Mouse (Mus musculus): ENCODE results near the gene Marveld1. TPM values are rescaled to one million over a fixed set of nuclear protein-coding genes. Genes with fewer than 3 reads are reported as not detected.

Marveld1 gene
- polyA plus RNA-seq, 1 experiment from 2014 or later, result 8.9 TPM

GRCm38 (mm10) chr19:42179356-42179755 is 32.2 kb downstream of the Marveld1 start:
- Histone ChIP-seq H3K27me3 (ENCODE audit: control insufficient read depth, insufficient read depth, low read length) (no peaks in the 10 kb centered on the region), H3K36me3 (ENCODE audit: control insufficient read depth, insufficient read depth, low read length) (peaks cover 4% of the 10 kb centered on the region), H3K27ac (ENCODE audit: low read length) (no peak overlapping the region), H3K4me2 (ENCODE audit: low read depth, low read length) (no peak overlapping the region), H3K9me3 (replicated peaks; ENCODE audit: control insufficient read depth, low read length) (no peaks in the 10 kb centered on the region), H3K4me3 (replicated peaks; ENCODE audit: low read length) (no peak overlapping the region), H3K9ac (ENCODE audit: low read length) (no peak overlapping the region), H3K4me1 (ENCODE audit: control insufficient read depth, insufficient read depth, low read length) (no peaks in the 10 kb centered on the region)
- 92% methylated on average over 14 of the region's 14 CpGs for WGBS
- ATAC-seq (ENCODE audit: insufficient read depth, low FRiP score), result no peak

GRCm38 (mm10) chr19:42182673-42183072 is 35.5 kb downstream of the Marveld1 start:
- Histone ChIP-seq H3K4me1 (ENCODE audit: control insufficient read depth, insufficient read depth, low read length) (no peaks in the 10 kb centered on the region), H3K36me3 (ENCODE audit: control insufficient read depth, insufficient read depth, low read length) (peaks cover 12% of the 10 kb centered on the region), H3K4me3 (replicated peaks; ENCODE audit: low read length) (no peak overlapping the region), H3K4me2 (ENCODE audit: low read depth, low read length) (no peak overlapping the region), H3K9ac (ENCODE audit: low read length) (no peak overlapping the region), H3K9me3 (replicated peaks; ENCODE audit: control insufficient read depth, low read length) (no peaks in the 10 kb centered on the region), H3K27me3 (ENCODE audit: control insufficient read depth, insufficient read depth, low read length) (no peaks in the 10 kb centered on the region), H3K27ac (ENCODE audit: low read length) (no peak overlapping the region)
- no peak for ATAC-seq (ENCODE audit: insufficient read depth, low FRiP score)
- 59% methylated on average over 6 of the region's 6 CpGs for WGBS

GRCm38 (mm10) chr19:42189735-42190134 is 42.5 kb downstream of the Marveld1 start:
- Histone ChIP-seq H3K4me3 (replicated peaks; ENCODE audit: low read length) (no peak overlapping the region), H3K4me1 (ENCODE audit: control insufficient read depth, insufficient read depth, low read length) (no peaks in the 10 kb centered on the region), H3K27ac (ENCODE audit: low read length) (no peak overlapping the region), H3K9me3 (replicated peaks; ENCODE audit: control insufficient read depth, low read length) (no peaks in the 10 kb centered on the region), H3K4me2 (ENCODE audit: low read depth, low read length) (no peak overlapping the region), H3K27me3 (ENCODE audit: control insufficient read depth, insufficient read depth, low read length) (no peaks in the 10 kb centered on the region), H3K36me3 (ENCODE audit: control insufficient read depth, insufficient read depth, low read length) (peaks cover 8% of the 10 kb centered on the region; the same call in 1 of the 2 replicates), H3K9ac (ENCODE audit: low read length) (no peak overlapping the region)
- ATAC-seq (ENCODE audit: insufficient read depth, low FRiP score), result no peak
- WGBS, result 77% methylated on average over 4 of the region's 4 CpGs

DNA sequence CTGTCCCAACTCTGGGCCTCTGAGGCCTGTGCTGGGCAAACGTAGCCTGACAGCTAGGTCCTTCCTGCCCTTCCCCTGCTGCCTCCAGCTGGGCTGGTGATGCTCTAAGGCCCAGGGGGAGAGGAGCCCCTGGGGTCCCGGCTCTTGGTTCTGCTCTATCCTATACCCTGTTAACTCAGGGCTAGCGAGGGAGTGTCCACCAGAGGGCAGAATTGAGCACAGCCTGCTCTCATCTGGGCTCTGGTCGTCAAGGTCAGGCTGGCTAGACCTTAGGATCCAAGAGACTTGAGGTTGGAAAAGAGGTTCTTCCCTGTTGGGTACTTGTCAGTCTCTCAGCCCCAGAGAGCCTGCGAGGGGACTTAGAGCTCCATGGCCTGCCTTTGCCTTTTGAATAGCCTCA is 43.3 kb downstream of the Marveld1 start:
- H3K36me3 ChIP-seq (ENCODE audit: control insufficient read depth, insufficient read depth, low read length), result peaks cover 2% of the 10 kb centered on the region; the same call in 1 of the 2 replicates
- H3K27ac ChIP-seq (ENCODE audit: low read length), result no peak overlapping the region
- no peaks in the 10 kb centered on the region for H3K27me3 ChIP-seq (ENCODE audit: control insufficient read depth, insufficient read depth, low read length)
- H3K9me3 ChIP-seq (replicated peaks; ENCODE audit: control insufficient read depth, low read length), result no peaks in the 10 kb centered on the region
- no peak overlapping the region for H3K4me3 ChIP-seq (replicated peaks; ENCODE audit: low read length)
- H3K4me2 ChIP-seq (ENCODE audit: low read depth, low read length), result no peak overlapping the region
- H3K9ac ChIP-seq (ENCODE audit: low read length), result no peak overlapping the region
- 20% methylated on average over 5 of the region's 5 CpGs for WGBS
- no peaks in the 10 kb centered on the region for H3K4me1 ChIP-seq (ENCODE audit: control insufficient read depth, insufficient read depth, low read length)
- no peak for ATAC-seq (ENCODE audit: insufficient read depth, low FRiP score)

DNA sequence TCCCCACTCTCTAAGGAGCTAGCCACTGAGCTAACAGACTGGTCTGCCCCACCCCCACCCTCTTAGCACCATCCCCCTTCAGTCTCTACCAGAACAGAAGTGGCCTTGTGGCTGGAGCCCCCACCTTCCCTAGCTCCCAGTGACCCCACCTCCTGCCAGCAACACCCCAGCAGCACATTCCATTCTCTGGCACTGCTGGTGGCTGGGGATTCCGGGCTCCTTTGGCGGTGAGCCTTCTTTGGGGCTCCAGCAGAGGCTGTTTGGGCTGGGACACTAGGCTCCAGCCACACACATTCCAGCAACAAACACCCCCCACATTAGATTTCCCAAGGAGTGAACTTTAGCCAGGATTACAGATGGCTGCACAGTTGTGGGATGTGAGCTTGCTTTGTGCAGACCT is 46.1 kb downstream of the Marveld1 start:
- WGBS, result 79% methylated on average over 2 of the region's 2 CpGs
- Histone ChIP-seq H3K4me3 (replicated peaks; ENCODE audit: low read length) (no peak overlapping the region), H3K9me3 (replicated peaks; ENCODE audit: control insufficient read depth, low read length) (no peaks in the 10 kb centered on the region), H3K27me3 (ENCODE audit: control insufficient read depth, insufficient read depth, low read length) (no peaks in the 10 kb centered on the region), H3K36me3 (ENCODE audit: control insufficient read depth, insufficient read depth, low read length) (no peaks in the 10 kb centered on the region), H3K4me1 (ENCODE audit: control insufficient read depth, insufficient read depth, low read length) (no peaks in the 10 kb centered on the region), H3K4me2 (ENCODE audit: low read depth, low read length) (no peak overlapping the region), H3K9ac (ENCODE audit: low read length) (no peak overlapping the region), H3K27ac (ENCODE audit: low read length) (no peak overlapping the region)
- no peak for ATAC-seq (ENCODE audit: insufficient read depth, low FRiP score)

DNA sequence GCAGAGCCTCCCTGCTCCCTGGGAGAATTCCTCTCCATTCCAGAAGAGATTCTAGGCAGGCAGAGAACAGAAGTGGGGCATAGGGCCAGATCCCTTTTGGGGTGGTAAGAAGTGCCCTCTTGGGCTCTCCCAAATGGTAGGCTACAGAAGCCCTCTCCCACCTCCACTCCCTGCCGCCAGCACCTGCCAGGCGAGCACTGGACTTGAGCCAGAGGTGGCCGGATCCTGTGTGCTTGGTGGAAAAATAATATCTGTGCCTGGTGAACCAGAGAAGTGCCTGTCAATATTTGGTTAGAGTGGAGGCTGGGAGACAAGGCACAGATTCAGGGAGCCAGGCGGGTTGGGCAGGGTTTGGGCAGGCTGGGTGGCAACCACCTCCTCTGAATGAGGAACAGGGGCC is 49.2 kb downstream of the Marveld1 start:
- Histone ChIP-seq H3K9me3 (replicated peaks; ENCODE audit: control insufficient read depth, low read length) (no peaks in the 10 kb centered on the region), H3K36me3 (ENCODE audit: control insufficient read depth, insufficient read depth, low read length) (no peaks in the 10 kb centered on the region), H3K9ac (ENCODE audit: low read length) (no peak overlapping the region), H3K4me3 (replicated peaks; ENCODE audit: low read length) (no peak overlapping the region), H3K27me3 (ENCODE audit: control insufficient read depth, insufficient read depth, low read length) (peaks cover 28% of the 10 kb centered on the region), H3K4me2 (ENCODE audit: low read depth, low read length) (no peak overlapping the region), H3K4me1 (ENCODE audit: control insufficient read depth, insufficient read depth, low read length) (no peaks in the 10 kb centered on the region), H3K27ac (ENCODE audit: low read length) (no peak overlapping the region)
- ATAC-seq (ENCODE audit: insufficient read depth, low FRiP score), result 0 out of 2 replicates have a peak, but pooled peaks have one; percentile 12
- 48% methylated on average over 4 of the region's 4 CpGs for WGBS

- H3K4me3 ChIP-seq (replicated peaks; ENCODE audit: low read length), result no peak overlapping the region
- no peak for ATAC-seq (ENCODE audit: insufficient read depth, low FRiP score)
- H3K36me3 ChIP-seq (ENCODE audit: control insufficient read depth, insufficient read depth, low read length), result no peaks in the 10 kb centered on the region
- H3K4me2 ChIP-seq (ENCODE audit: low read depth, low read length), result no peak overlapping the region
- no peak overlapping the region for H3K27ac ChIP-seq (ENCODE audit: low read length)
- H3K27me3 ChIP-seq (ENCODE audit: control insufficient read depth, insufficient read depth, low read length), result peaks cover 35% of the 10 kb centered on the region
- no peak overlapping the region for H3K9ac ChIP-seq (ENCODE audit: low read length)
- 57% methylated on average over 4 of the region's 4 CpGs for WGBS
- H3K9me3 ChIP-seq (replicated peaks; ENCODE audit: control insufficient read depth, low read length), result no peaks in the 10 kb centered on the region
- peaks cover 5% of the 10 kb centered on the region; the same call in 1 of the 2 replicates for H3K4me1 ChIP-seq (ENCODE audit: control insufficient read depth, insufficient read depth, low read length)
Observed at GRCm38 (mm10) chr19:42197066-42197465, 49.9 kb downstream of the Marveld1 start.

DNA sequence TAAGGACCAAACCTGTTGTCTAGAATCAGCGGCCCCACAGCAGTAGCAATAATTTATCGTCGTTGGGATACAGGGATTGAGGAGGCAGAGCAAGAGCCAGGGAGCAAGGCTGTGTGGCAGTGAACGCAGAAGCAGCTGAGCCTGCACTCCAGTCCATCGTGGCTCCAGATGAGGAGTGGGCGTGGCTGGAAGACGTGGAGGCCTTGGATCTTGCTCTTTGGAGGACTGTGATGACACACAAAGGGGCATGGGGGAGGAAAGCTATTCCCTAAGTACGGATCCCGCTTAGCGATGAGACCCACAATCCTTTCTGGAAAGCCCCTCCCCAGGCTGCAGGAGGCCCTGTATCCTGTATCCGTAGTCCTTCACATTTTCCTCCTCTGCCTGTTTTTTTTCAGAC is 50.8 kb downstream of the Marveld1 start:
- H3K36me3 ChIP-seq (ENCODE audit: control insufficient read depth, insufficient read depth, low read length), result no peaks in the 10 kb centered on the region
- H3K9me3 ChIP-seq (replicated peaks; ENCODE audit: control insufficient read depth, low read length), result no peaks in the 10 kb centered on the region
- no peak for ATAC-seq (ENCODE audit: insufficient read depth, low FRiP score)
- H3K9ac ChIP-seq (ENCODE audit: low read length), result no peak overlapping the region
- peaks cover 45% of the 10 kb centered on the region for H3K27me3 ChIP-seq (ENCODE audit: control insufficient read depth, insufficient read depth, low read length)
- no peak overlapping the region for H3K4me2 ChIP-seq (ENCODE audit: low read depth, low read length)
- no peak overlapping the region for H3K4me3 ChIP-seq (replicated peaks; ENCODE audit: low read length)
- H3K27ac ChIP-seq (ENCODE audit: low read length), result no peak overlapping the region
- 48% methylated on average over 11 of the region's 11 CpGs for WGBS
- peaks cover 6% of the 10 kb centered on the region; the same call in 1 of the 2 replicates for H3K4me1 ChIP-seq (ENCODE audit: control insufficient read depth, insufficient read depth, low read length)

All from stomach, embryonic 16.5 days (tissue).